Mouse (Mus musculus) neutrophil, adult 5-6 weeks (primary cell): ENCODE data around the gene Smap2. TPM values are rescaled to one million over a fixed set of nuclear protein-coding genes. Genes with fewer than 3 reads are reported as not detected.
"Not testable (repeated sequence)": the region's sequence is repeated elsewhere in the genome, so short reads cannot be mapped to it uniquely, and the experiment has no call there.

Experiments
- ATAC-seq: fragments of 151-379, 151-347 bp; 2 replicates; pipeline ENCODE4 v1.8.0; 2017; ENCODE audit warnings: mild to moderate bottlenecking, moderate TSS enrichment; ENCODE audit not compliant: insufficient number of reproducible peaks, poor library complexity, low FRiP score, severe bottlenecking; ENCODE audit errors: extremely low read depth
- total RNA-seq: library from RNA; stranded (forward); fragments of 200-1000 nt; gene quantifications from 2 replicates; pipeline ENCODE4 v1.2.3, GENCODE M21; 2017

The Smap2 gene
- total RNA-seq, result 209 and 239 TPM in 2 replicates

GRCm38 (mm10) chr4:121016928-121017657 lies at the start of gene Smap2:
TSS of gene Smap2 (minus strand) at chr4:121017247.
- ATAC-seq, result peak; percentile 64

DNA sequence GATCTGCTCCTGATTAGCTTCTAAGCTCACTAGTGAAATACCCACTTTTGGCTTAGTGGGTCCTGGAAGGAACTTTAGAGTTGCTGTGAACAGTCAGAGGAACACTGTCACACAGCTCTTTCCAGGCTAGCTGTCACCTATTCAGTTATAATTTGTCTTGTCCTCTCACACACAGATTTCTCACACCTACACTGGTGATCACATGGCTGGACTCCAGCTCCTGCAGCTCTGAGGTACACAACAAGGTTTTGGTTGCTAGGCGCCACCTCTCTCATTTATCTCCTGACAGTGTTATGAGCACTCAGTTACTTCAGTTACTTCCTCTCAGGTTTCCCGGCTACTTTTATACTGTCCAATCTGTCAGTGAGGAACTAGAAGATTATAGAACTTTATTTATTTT lies 48.3 kb upstream of the Smap2 start:
- no peak for ATAC-seq

DNA sequence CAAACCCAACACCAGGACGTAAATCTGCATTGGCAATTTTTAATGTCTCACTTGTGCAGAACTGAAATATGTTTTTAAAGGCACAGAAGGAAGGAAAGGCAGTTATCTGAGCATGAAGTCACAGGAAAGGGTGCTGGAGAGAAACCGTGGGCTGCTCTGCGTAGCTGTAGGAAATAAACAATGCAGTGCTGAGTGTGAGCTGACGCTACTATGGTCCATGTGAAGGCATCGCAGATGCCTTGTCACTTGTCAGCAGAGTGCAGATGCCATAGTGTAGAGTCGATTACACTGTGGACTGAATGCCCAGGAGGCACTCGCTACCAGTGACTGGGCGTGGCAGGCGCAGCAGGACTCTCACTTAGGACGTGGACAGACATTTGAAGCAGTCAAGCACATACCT lies 42.2 kb upstream of the Smap2 start:
- ATAC-seq, result not testable (repeated sequence)

DNA sequence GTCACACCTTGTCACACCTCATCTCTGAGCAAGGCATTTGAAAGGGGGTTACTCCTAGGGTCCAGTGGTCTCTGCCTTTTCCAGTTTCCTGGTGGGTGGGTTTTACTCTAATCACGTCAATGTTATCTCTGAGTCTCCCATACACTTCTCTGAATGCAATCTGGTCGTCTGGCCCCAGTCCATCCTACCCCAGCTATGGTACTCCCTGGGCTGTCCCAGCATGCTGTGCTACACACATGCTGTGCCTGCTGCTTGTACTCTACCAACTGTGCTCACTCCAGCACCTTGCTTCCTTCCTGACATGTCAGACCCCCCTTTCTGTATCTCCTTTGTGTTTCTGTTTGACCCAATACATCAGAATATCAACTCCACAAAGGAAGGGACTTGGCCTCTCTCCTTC lies 40.0 kb upstream of the Smap2 start:
- ATAC-seq, result no peak

DNA sequence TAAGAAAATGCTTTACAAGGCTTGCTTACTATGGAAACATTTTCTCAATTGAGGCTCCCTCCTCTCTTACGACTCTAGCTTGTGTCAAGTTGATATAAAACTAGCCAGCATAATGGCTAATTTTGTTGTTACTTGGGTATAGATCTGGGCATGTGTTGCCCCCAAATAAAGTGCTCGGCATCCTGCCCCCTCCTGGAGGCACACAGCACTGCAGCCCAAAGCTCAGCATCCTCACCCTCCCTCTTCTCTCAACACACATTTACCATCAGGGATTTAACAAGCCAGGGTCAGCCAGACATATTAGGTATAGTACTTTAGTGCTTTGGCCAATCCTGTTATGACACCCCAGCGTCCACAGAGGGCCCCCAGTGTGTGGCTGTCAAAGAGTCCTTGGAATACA lies 39.3 kb upstream of the Smap2 start:
- peak; percentile 34; the same call in 1 of the 2 replicates for ATAC-seq

- no peak for ATAC-seq
Measured at GRCm38 (mm10) chr4:121052454-121053323, 35.6 kb upstream of the Smap2 start.

DNA sequence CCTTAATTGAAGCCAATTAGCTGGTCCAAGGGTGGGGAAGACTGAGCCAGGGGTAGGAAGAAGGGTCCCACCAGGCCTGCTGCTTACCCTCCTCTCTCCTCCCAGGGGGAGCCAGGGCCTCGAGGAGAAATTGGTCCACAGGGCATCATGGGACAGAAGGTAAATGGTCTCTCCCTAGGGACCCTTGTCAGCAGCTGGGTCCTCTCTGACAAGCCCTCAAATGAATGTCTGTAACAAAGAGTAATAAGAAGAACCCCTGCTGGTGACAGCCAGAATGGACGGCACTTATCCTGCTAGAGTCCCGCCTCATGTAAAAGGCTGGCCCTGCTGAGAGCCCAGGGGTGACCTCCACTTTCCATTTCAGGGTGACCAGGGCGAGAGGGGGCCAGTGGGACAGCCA lies 34.8 kb upstream of the Smap2 start:
- ATAC-seq, result no peak

GRCm38 (mm10) chr4:121042946-121043345 lies 25.9 kb upstream of the Smap2 start:
- ATAC-seq, result no peak

DNA sequence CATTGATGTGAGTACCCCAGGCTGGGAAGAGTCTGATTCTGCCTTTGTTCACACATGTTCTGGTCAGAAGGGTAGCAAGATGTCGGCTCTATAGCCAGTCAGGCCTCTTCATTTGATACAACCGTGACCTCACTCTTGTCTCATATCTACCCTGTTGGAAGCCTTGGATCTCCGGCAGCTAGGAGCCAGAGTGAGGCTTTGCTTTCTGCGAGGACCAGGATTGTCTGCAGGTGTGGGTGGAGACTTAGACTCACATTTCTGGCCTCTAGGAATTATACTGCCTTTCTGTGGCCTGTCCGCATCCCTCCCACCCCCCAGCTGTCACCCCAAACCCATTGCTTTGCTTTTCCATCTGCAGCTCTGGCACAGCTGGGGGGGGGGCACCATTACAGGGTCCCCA lies 25.4 kb upstream of the Smap2 start:
- no peak for ATAC-seq

GRCm38 (mm10) chr4:121040897-121041671 lies 24.0 kb upstream of the Smap2 start:
- ATAC-seq, result peak; percentile 78

GRCm38 (mm10) chr4:121040323-121040722 lies 23.3 kb upstream of the Smap2 start:
- ATAC-seq, result no peak

DNA sequence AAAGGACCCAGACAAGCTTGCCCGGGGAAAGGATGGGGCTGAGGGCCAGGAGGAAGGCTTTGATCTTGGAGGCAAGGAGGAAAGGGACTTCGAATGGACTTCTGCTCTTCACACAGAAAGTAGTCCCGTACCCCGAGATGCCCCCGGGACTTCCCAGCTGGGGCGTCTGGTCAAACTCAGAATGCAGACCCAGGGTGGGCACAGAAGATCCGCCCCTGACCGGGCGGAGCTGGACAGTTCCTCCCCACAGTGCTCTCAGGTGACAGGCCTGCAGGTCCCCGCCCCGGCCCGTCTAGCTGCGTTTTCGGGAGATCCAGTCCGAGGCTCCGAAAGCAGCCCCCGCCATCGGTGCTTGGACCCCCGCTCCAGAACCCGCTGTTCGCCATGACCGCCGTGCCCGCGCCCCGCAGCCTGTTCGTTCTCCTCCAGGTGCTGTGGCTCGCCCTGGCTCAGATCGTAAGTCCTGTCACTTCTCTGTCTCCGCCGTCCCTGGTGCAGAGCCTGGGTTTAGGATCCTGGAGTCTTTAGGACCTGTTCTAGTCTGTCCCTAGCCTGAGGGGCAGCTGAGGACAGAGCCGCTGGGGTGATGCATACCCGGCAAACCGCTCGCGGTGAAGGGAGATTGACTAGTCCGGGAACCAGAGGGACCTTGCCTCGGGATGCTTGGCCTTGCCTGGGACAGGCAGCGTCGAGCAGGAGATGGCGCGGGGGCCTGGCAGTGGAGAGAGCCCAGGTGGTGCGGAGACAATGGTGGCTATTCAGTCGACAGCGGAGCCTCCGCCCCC lies 22.5 kb upstream of the Smap2 start, which contains the start of gene Col9a2:
Col9a2 (plus strand) TSS at position 55 of the 785 bp plus-strand sequence.
- ATAC-seq, result 0 out of 2 replicates have a peak, but pooled peaks have one; percentile 4

GRCm38 (mm10) chr4:121033006-121033405 lies 16.0 kb upstream of the Smap2 start:
- peak; percentile 44; the same call in 1 of the 2 replicates for ATAC-seq

- peak; percentile 40; the same call in 1 of the 2 replicates for ATAC-seq
Measured at GRCm38 (mm10) chr4:121031440-121031839, 14.4 kb upstream of the Smap2 start.

DNA sequence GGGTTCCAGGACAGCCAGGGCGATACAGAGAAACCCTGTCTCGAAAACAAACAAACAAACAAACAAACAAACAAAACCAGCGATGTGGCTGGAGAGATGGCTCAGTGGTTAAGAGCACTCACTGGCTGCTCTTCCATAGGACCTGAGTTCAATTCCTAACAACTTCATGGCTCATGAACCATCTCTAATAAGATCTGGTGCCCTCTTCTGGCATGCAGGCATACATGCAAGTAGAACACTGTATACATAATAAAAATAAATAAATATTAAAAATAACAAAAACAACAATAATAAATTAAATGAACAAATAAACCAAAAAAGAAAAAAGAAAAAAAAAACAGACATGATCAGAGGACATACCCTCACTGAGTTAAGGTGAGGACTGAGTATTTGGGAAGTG lies 12.6 kb upstream of the Smap2 start:
- no peak for ATAC-seq

- 0 out of 2 replicates have a peak, but pooled peaks have one; percentile 33 for ATAC-seq
Measured at GRCm38 (mm10) chr4:121028659-121029392, 11.8 kb upstream of the Smap2 start.

DNA sequence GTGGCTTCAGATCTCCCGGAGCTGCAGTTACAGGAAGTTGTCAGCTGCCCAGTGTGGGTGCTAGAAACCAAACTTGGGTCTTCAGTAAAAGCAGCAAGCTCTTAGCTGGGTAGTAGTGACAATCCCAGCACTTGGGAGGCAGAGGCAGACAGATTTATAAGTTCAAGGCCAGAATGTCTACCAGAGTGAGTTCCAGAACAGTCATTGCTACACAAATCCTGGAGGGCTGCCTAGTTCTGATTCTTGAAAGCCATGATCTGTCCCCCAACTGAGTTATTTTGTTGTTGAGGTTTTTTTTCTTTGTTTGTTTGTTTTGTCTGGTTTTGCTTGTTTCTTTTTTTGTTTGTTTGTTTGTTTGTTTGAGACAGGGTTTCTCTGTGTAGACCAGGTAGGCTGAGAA lies 11.1 kb upstream of the Smap2 start:
- no peak for ATAC-seq

- no peak for ATAC-seq
Measured at GRCm38 (mm10) chr4:121025681-121026080, 8.6 kb upstream of the Smap2 start.
